ENCODE assay signal across 21 mouse cellular contexts in the genomic region with DNA sequence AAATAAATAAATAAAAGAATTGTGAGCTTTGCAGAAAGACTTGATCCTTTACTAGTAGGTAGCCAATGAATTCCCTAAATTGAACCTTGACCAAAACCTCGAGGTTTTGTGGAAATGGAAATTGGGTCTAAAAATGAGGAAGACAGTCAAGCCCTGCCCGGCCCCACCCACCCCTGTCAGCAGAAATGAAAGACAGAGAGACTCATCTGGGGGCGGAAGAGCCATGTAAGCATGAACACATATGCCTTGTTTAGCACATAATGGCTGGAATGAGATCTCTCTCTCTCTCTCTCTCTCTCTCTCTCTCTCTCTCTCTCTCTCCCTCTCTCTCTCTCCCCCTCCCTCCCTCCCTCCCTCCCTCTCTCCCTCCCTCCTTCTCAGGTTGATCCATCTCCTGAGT.
DNase-seq lines count a peak whose midpoint lies in the region; ATAC-seq and TF ChIP-seq lines count a peak whose summit lies in the region.
"Had no signal": no experiment of that assay in that cellular context is flagged by ENCODE, and none has a peak within 500 bp of the region (broad histone marks: within the 10 kb centered on the region; RNA-seq: fewer than 3 reads in every experiment).

No protein-coding gene starts in this region.

- 72% methylated on average over 3 of the region's 3 CpGs for WGBS in forebrain, embryonic 12.5 days
- 38% methylated on average over 3 of the region's 3 CpGs for WGBS in forebrain, postnatal 0 days
- WGBS in hindbrain, embryonic 14.5 days, result 71% methylated on average over 3 of the region's 3 CpGs
- 74% methylated on average over 3 of the region's 3 CpGs for WGBS in hindbrain, embryonic 16.5 days

- H3K4me3 ChIP-seq in forebrain, embryonic 12.5 days (replicated peaks), result no peak overlapping the region
- H3K4me3 ChIP-seq in forebrain, postnatal 0 days (ENCODE audit: low read depth, low read length), result no peak overlapping the region
- H3K4me3 ChIP-seq in hindbrain, embryonic 14.5 days (replicated peaks; ENCODE audit: low read length), result no peak overlapping the region
- H3K4me3 ChIP-seq in hindbrain, embryonic 16.5 days (ENCODE audit: low read length), result no peak overlapping the region
- H3K4me3 ChIP-seq: embryonic facial prominence, embryonic 15.5 days; erythroblast, embryonic 14.5 days; heart, embryonic 13.5 days; hindbrain, embryonic 12.5 days had no signal

- H3K4me2 ChIP-seq in forebrain, embryonic 12.5 days, result no peak overlapping the region
- H3K4me2 ChIP-seq in forebrain, postnatal 0 days (ENCODE audit: low read depth), result no peak overlapping the region
- H3K4me2 ChIP-seq in hindbrain, embryonic 14.5 days (replicated peaks), result no peak overlapping the region
- H3K4me2 ChIP-seq in hindbrain, embryonic 16.5 days (ENCODE audit: low read length), result no peak overlapping the region
- H3K4me2 ChIP-seq: embryonic facial prominence, embryonic 15.5 days; heart, embryonic 13.5 days; hindbrain, embryonic 12.5 days had no signal

- H3K4me1 ChIP-seq in forebrain, embryonic 12.5 days, result no peaks in the 10 kb centered on the region
- H3K4me1 ChIP-seq in forebrain, postnatal 0 days (ENCODE audit: insufficient read depth), result peaks cover 4% of the 10 kb centered on the region; the same call in 1 of the 2 replicates
- H3K4me1 ChIP-seq in hindbrain, embryonic 14.5 days (replicated peaks; ENCODE audit: control insufficient read depth, insufficient read depth, low read length), result peaks cover 3% of the 10 kb centered on the region; the same call in 1 of the 2 replicates
- no peaks in the 10 kb centered on the region for H3K4me1 ChIP-seq in hindbrain, embryonic 16.5 days (ENCODE audit: control insufficient read depth, insufficient read depth, low read depth, low read length)
- H3K4me1 ChIP-seq: embryonic facial prominence, embryonic 15.5 days; heart, embryonic 13.5 days; hindbrain, embryonic 12.5 days had no signal

- H3K36me3 ChIP-seq in forebrain, embryonic 12.5 days (replicated peaks), result no peaks in the 10 kb centered on the region
- no peaks in the 10 kb centered on the region for H3K36me3 ChIP-seq in forebrain, postnatal 0 days (ENCODE audit: insufficient read depth)
- H3K36me3 ChIP-seq in hindbrain, embryonic 14.5 days (replicated peaks; ENCODE audit: control insufficient read depth, insufficient read depth), result no peaks in the 10 kb centered on the region
- no peaks in the 10 kb centered on the region for H3K36me3 ChIP-seq in hindbrain, embryonic 16.5 days (ENCODE audit: control insufficient read depth, insufficient read depth, low read length)
- H3K36me3 ChIP-seq: embryonic facial prominence, embryonic 15.5 days; G1E; heart, embryonic 13.5 days; hindbrain, embryonic 12.5 days had no signal

- no peaks in the 10 kb centered on the region for H3K9me3 ChIP-seq in forebrain, embryonic 12.5 days
- no peaks in the 10 kb centered on the region for H3K9me3 ChIP-seq in forebrain, postnatal 0 days (ENCODE audit: low read length)
- H3K9me3 ChIP-seq in hindbrain, embryonic 14.5 days (ENCODE audit: control insufficient read depth, low read length), result no peaks in the 10 kb centered on the region
- no peaks in the 10 kb centered on the region for H3K9me3 ChIP-seq in hindbrain, embryonic 16.5 days (ENCODE audit: control insufficient read depth, low read length)
- H3K9me3 ChIP-seq: embryonic facial prominence, embryonic 15.5 days; heart, embryonic 13.5 days; hindbrain, embryonic 12.5 days had no signal

- ATAC-seq in forebrain, embryonic 12.5 days (ENCODE audit: low FRiP score), result no peak
- ATAC-seq in forebrain, postnatal 0 days, result no peak
- ATAC-seq in hindbrain, embryonic 14.5 days (ENCODE audit: low FRiP score), result no peak
- ATAC-seq in hindbrain, embryonic 16.5 days, result no peak
- ATAC-seq: CD4-positive, CD25-positive, alpha-beta regulatory T cell, adult 4 months had no signal

- no peak for DNase-seq in forebrain, postnatal 0 days
- DNase-seq in hindbrain, embryonic 14.5 days (ENCODE audit: low spot score), result no peak
- peak; percentile 71 for DNase-seq in retina, postnatal 1 day
- DNase-seq in retina, embryonic 14.5 days (ENCODE audit: low spot score), result no peak
- no peak for DNase-seq in embryo, embryonic 10.5 days (ENCODE audit: low spot score)
- DNase-seq: adrenal gland, postnatal 14 days; B cell, adult 2 months; cerebellum, adult 2 months; embryo, embryonic 11 days; gastrocnemius, postnatal 36 days; heart, adult 11 months; heart, postnatal 36 days; kidney, adult 11 months had no signal

- no peaks in the 10 kb centered on the region for H3K27me3 ChIP-seq in forebrain, embryonic 12.5 days
- no peaks in the 10 kb centered on the region for H3K27me3 ChIP-seq in forebrain, postnatal 0 days (ENCODE audit: insufficient read depth, low read length)
- no peaks in the 10 kb centered on the region for H3K27me3 ChIP-seq in hindbrain, embryonic 14.5 days (ENCODE audit: control insufficient read depth, insufficient read depth, low read length)
- no peaks in the 10 kb centered on the region for H3K27me3 ChIP-seq in hindbrain, embryonic 16.5 days (replicated peaks; ENCODE audit: control insufficient read depth, insufficient read depth, low read length)
- H3K27me3 ChIP-seq: embryonic facial prominence, embryonic 15.5 days; heart, embryonic 13.5 days; hindbrain, embryonic 12.5 days had no signal

- no peak for TF ChIP-seq CTCF in forebrain, postnatal 0 days (IDR thresholded peaks at IDR 0.05; ENCODE audit: low read depth)

- H3K27ac ChIP-seq in forebrain, embryonic 12.5 days, result peak overlapping the region; percentile 43; the same call in 1 of the 2 replicates
- no peak overlapping the region for H3K27ac ChIP-seq in forebrain, postnatal 0 days (ENCODE audit: low read depth, low read length)
- H3K27ac ChIP-seq in hindbrain, embryonic 14.5 days, result peak overlapping the region; percentile 69
- no peak overlapping the region for H3K27ac ChIP-seq in hindbrain, embryonic 16.5 days (ENCODE audit: low read depth, low read length)
- H3K27ac ChIP-seq: embryonic facial prominence, embryonic 15.5 days; heart, embryonic 13.5 days; hindbrain, embryonic 12.5 days had no signal

- H3K9ac ChIP-seq in forebrain, embryonic 12.5 days, result no peak overlapping the region
- no peak overlapping the region for H3K9ac ChIP-seq in forebrain, postnatal 0 days
- H3K9ac ChIP-seq in hindbrain, embryonic 14.5 days, result no peak overlapping the region
- no peak overlapping the region for H3K9ac ChIP-seq in hindbrain, embryonic 16.5 days (ENCODE audit: low read depth, low read length)
- H3K9ac ChIP-seq: embryonic facial prominence, embryonic 15.5 days; heart, embryonic 13.5 days; hindbrain, embryonic 12.5 days had no signal

Comparison
In these comparisons a context has a peak if more than half of its experiments do, and no peak if none do; other contexts are left out.
1. H3K27ac ChIP-seq: peak in forebrain, embryonic 12.5 days (single experiment) and hindbrain, embryonic 14.5 days (single experiment); none in forebrain, postnatal 0 days (single experiment) and hindbrain, embryonic 16.5 days (single experiment).